Mouse (Mus musculus) small intestine, adult 2 months (tissue): Measurements from ENCODE around the gene Rfx4.

ENCODE experiments used
- CTCF ChIP-seq: fragments of 200-500 bp; IDR thresholded peaks from 2 replicates; pipeline ENCODE4 v1.5.1; 2012; ENCODE audit warnings: low read depth, mild to moderate bottlenecking, control low read depth, inconsistent platforms, low read length, moderate library complexity, mixed read lengths; ENCODE audit not compliant: insufficient replicate concordance, insufficient read length; ENCODE audit errors: extremely low read depth
- POLR2A ChIP-seq: fragments of 200-500 bp; IDR thresholded peaks from 2 replicates; pipeline ENCODE4 v1.6.1; 2012; ENCODE audit warnings: low read depth, mild to moderate bottlenecking, control low read depth, inconsistent platforms, low read length, moderate library complexity

DNA sequence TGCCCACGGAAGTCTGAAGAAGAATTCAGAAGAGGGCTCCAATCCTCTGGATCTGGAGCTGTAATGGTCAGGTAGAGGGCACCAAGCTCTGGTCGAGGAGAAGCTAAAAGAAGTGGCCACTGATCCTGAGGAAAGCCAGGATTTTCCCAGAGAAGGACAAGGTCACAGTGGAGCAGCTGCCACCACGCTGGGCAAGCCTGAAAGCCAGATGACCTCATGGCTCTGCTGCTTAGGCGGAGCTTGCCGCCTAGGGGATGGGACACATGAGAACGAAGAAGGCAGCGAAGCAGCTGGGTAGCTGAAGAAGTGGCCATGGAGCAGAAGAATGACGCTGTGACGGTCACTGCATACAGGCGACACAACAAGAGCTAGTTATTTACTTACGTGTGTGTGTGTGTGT, 99.6 kb downstream of the Rfx4 start:
- TF ChIP-seq CTCF: no peak
- TF ChIP-seq POLR2A: no peak
